Mouse (Mus musculus) spleen, adult 2 months (tissue): ENCODE measurements around the gene Zfp454. TPM values are rescaled to one million over a fixed set of nuclear protein-coding genes. Genes with fewer than 3 reads are reported as not detected.

Source experiments
- DNase-seq, 2 experiments: peaks; one replicate each; pipeline versions ENCODE4 v3.0.0 to v3.0.0-alpha.2; 2012 to 2021; ENCODE audit warnings: low spot score in 2 of 2, low read depth in 1 of 2
- H3K27ac ChIP-seq: fragments of 200-500 bp; 2 replicates; pipeline ENCODE4 v1.5.1; 2012; ENCODE audit warnings: low read length, inconsistent platforms; ENCODE audit not compliant: insufficient read depth
- H3K27me3 ChIP-seq: fragments of 200-500 bp; 2 replicates; pipeline ENCODE4 v1.6.1; 2012; ENCODE audit warnings: mild to moderate bottlenecking, moderate library complexity, low read length, inconsistent platforms; ENCODE audit not compliant: control insufficient read depth, insufficient read depth
- H3K36me3 ChIP-seq: fragments of 200-500 bp; 2 replicates; pipeline ENCODE4 v1.6.1; 2012; ENCODE audit warnings: mild to moderate bottlenecking, low read length, inconsistent platforms; ENCODE audit not compliant: control insufficient read depth, insufficient read depth
- H3K4me1 ChIP-seq: fragments of 200-500 bp; 2 replicates; pipeline ENCODE4 v1.6.1; 2011; ENCODE audit warnings: inconsistent platforms; ENCODE audit not compliant: control insufficient read depth, insufficient read depth, insufficient read length
- H3K4me3 ChIP-seq: fragments of 200-500 bp; 2 replicates; pipeline ENCODE4 v1.5.1; 2011; ENCODE audit warnings: mild to moderate bottlenecking, inconsistent platforms; ENCODE audit not compliant: insufficient read depth, insufficient read length; ENCODE audit errors: extremely low read depth
- CTCF ChIP-seq: fragments of 200-500 bp; IDR thresholded peaks from 2 replicates; pipeline ENCODE4 v1.5.1; 2011; ENCODE audit warnings: mild to moderate bottlenecking, inconsistent platforms; ENCODE audit not compliant: insufficient read depth, insufficient read length, insufficient replicate concordance; ENCODE audit errors: extremely low read depth
- POLR2A ChIP-seq: fragments of 200-500 bp; IDR thresholded peaks from 2 replicates; pipeline ENCODE4 v1.6.1; 2011; ENCODE audit warnings: low read depth, low read length, inconsistent platforms
- WGBS: fragments of 180-500 bp; shearing (Covaris S2); methylation state at CpG from one replicate; pipeline ENCODE4 v1.1.7; 2018; 5-methylcytosine and 5-hydroxymethylcytosine counted together
- polyA plus RNA-seq: library from polyadenylated mRNA; depleted of rRNA; stranded (reverse); fragments of >200 nt; gene quantifications from 2 replicates; pipeline ENCODE4 v1.2.3, GENCODE M21; 2012; rRNA removed

Gene Zfp454
- 0.06 TPM in 1 of 2 replicates, not detected in the other for polyA plus RNA-seq

GRCm38 (mm10) chr11:50887390-50888128, at the start of gene Zfp454:
TSS of gene Zfp454 (minus strand) at chr11:50887651.
- Histone ChIP-seq H3K27ac (no peak within 1 kb of the TSS), H3K27me3 (no peaks in the 10 kb centered on the region; the same call in 1 of the 2 replicates), H3K36me3 (no peaks in the 10 kb centered on the region), H3K4me3 (peak within 1 kb of the TSS; percentile 21; the same call in 1 of the 2 replicates), H3K4me1 (no peaks in the 10 kb centered on the region)
- WGBS: 13% methylated on average over 26 of the region's 26 CpGs
- TF ChIP-seq CTCF: no peak
- no peak for TF ChIP-seq POLR2A
- DNase-seq: peak in 1 of 2 experiments; percentile 44

GRCm38 (mm10) chr11:50932040-50932439, 44.6 kb upstream of the Zfp454 start:
- DNase-seq: no peak
- no peak for TF ChIP-seq POLR2A
- TF ChIP-seq CTCF: no peak
- H3K36me3 ChIP-seq: no peaks in the 10 kb centered on the region
- 82% methylated on average over 1 of the region's 1 CpGs for WGBS
- H3K27me3 ChIP-seq: no peaks in the 10 kb centered on the region
- 0 out of 2 replicates have a peak, but pooled peaks cover 3% of the 10 kb centered on the region for H3K4me1 ChIP-seq
- no peak overlapping the region for H3K27ac ChIP-seq
- H3K4me3 ChIP-seq: no peak overlapping the region

GRCm38 (mm10) chr11:50931451-50931866, 44.0 kb upstream of the Zfp454 start, which contains the start of gene Zfp354b:
TSS of gene Zfp354b (minus strand) at chr11:50931633.
- Histone ChIP-seq H3K4me3 (peak within 1 kb of the TSS; percentile 65), H3K4me1 (0 out of 2 replicates have a peak, but pooled peaks cover 3% of the 10 kb centered on the region), H3K27me3 (no peaks in the 10 kb centered on the region), H3K36me3 (no peaks in the 10 kb centered on the region), H3K27ac (no peak within 1 kb of the TSS)
- DNase-seq: peak; percentile 11 to 54
- TF ChIP-seq CTCF (no peak), POLR2A (no peak)
- 1% methylated on average over 18 of the region's 18 CpGs for WGBS

GRCm38 (mm10) chr11:50931021-50931420, 43.6 kb upstream of the Zfp454 start:
- Histone ChIP-seq H3K4me3 (peak overlapping the region; percentile 65), H3K27ac (no peak overlapping the region), H3K27me3 (no peaks in the 10 kb centered on the region), H3K4me1 (0 out of 2 replicates have a peak, but pooled peaks cover 3% of the 10 kb centered on the region), H3K36me3 (no peaks in the 10 kb centered on the region)
- no peak for DNase-seq
- 6% methylated on average over 16 of the region's 16 CpGs for WGBS
- no peak for TF ChIP-seq CTCF
- TF ChIP-seq POLR2A: no peak

- no peak for DNase-seq
- Histone ChIP-seq H3K36me3 (no peaks in the 10 kb centered on the region), H3K27me3 (no peaks in the 10 kb centered on the region), H3K4me1 (0 out of 2 replicates have a peak, but pooled peaks cover 3% of the 10 kb centered on the region), H3K4me3 (peak overlapping the region; percentile 65), H3K27ac (no peak overlapping the region)
- WGBS: 15% methylated on average over 14 of the region's 14 CpGs
- TF ChIP-seq CTCF: no peak
- TF ChIP-seq POLR2A: no peak
These were observed 43.1 kb upstream of the Zfp454 start for GRCm38 (mm10) chr11:50930469-50931014.

- Histone ChIP-seq H3K36me3 (no peaks in the 10 kb centered on the region), H3K27ac (no peak within 1 kb of the TSS), H3K4me1 (no peaks in the 10 kb centered on the region), H3K4me3 (peak within 1 kb of the TSS; percentile 79), H3K27me3 (no peaks in the 10 kb centered on the region)
- under 1% methylated on average over 47 of the region's 47 CpGs for WGBS
- TF ChIP-seq CTCF (0 out of 2 replicates have a peak, but pooled peaks have one; percentile 44), POLR2A (no peak)
- peak; percentile 70 to 86 for DNase-seq
These were observed 28.3 kb upstream of the Zfp454 start, which contains the start of gene Zfp2 for GRCm38 (mm10) chr11:50915671-50916320. TSS of gene Zfp2 (minus strand) at chr11:50916165.
